Mouse (Mus musculus): ENCODE measurements at regions not wholly inside any gene's neighbourhood (a gene's known extent, or its start where the extent isn't known, plus 50 kb on each side); places are given as distances from the start of the nearest gene placed in this dataset.
A peak's percentile ranks its signal among the peaks of the same experiment; 100 is the strongest.
"Not testable (repeated sequence)": the region's sequence is repeated elsewhere in the genome, so short reads cannot be mapped to it uniquely, and the experiment has no call there.

DNA sequence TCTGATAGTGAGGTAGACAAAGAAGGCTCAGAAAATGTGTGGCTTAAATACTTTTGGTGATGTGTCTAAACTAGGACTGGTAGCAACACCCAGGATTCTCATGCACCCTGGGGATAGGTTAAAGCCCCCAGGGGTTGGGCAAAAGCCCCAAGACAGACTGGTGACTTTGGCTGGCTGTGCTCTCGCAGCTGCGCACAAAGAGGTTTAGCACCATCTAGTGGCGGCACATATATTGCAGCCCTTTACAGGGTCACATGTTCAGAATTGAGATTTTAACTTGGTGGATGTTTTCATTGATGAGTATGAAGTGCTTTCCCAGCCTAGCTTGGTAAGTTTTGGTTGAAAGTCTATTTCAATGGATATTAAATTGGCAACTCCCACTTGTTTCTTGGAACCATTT, 167.3 kb downstream of the Gm44 start:
- DNase-seq (ENCODE audit: low read depth, low spot score): peak; percentile 2

DNA sequence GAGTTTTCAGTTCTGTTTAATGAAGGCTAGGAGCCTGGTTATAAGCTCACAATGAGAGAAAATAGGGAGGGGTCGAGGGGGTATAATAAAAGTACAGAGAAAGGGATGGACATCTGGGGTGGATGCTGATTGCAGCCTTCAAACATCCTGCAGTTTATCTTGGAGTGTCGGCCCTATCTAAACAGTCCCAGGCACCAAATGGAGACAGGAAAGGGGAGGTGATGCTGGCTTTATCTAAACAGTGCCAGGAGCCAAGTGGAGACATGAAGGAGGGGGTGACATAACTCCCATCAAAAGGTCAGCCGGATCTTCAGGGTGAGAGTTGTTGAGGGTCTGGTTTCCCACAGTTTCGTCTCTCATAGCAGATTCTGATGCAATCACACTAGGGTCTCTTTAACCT, 193.2 kb downstream of the Gm44 start:
- DNase-seq (ENCODE audit: low read depth, low spot score): not testable (repeated sequence)

Measured in 3T3-L1 (cell line).